Mouse (Mus musculus) lung, postnatal 0 days (tissue): ENCODE measurements around the gene Med13l.

Experiments
- CTCF ChIP-seq: IDR thresholded peaks from 2 replicates; pipeline ENCODE4 v1.5.1; 2016; ENCODE audit warnings: antibody characterized with exemption, mild to moderate bottlenecking
- EP300 ChIP-seq: IDR thresholded peaks from 2 replicates; pipeline ENCODE4 v1.6.1; 2016; ENCODE audit warnings: antibody characterized with exemption, mild to moderate bottlenecking, control low read depth

GRCm38 (mm10) chr5:118668931-118669330 is 108.5 kb downstream of the Med13l start:
- no peak for TF ChIP-seq CTCF
- no peak for TF ChIP-seq EP300
